Mouse (Mus musculus): ENCODE measurements around the gene Dennd2c. TPM values are rescaled to one million over a fixed set of nuclear protein-coding genes. Genes with fewer than 3 reads are reported as not detected.

Gene Dennd2c
- polyA plus RNA-seq (2015; fragmentation: Nextera tagmentation; extraction: Ambion mirVana), result 1.2 and 1.3 TPM in 2 replicates

DNA sequence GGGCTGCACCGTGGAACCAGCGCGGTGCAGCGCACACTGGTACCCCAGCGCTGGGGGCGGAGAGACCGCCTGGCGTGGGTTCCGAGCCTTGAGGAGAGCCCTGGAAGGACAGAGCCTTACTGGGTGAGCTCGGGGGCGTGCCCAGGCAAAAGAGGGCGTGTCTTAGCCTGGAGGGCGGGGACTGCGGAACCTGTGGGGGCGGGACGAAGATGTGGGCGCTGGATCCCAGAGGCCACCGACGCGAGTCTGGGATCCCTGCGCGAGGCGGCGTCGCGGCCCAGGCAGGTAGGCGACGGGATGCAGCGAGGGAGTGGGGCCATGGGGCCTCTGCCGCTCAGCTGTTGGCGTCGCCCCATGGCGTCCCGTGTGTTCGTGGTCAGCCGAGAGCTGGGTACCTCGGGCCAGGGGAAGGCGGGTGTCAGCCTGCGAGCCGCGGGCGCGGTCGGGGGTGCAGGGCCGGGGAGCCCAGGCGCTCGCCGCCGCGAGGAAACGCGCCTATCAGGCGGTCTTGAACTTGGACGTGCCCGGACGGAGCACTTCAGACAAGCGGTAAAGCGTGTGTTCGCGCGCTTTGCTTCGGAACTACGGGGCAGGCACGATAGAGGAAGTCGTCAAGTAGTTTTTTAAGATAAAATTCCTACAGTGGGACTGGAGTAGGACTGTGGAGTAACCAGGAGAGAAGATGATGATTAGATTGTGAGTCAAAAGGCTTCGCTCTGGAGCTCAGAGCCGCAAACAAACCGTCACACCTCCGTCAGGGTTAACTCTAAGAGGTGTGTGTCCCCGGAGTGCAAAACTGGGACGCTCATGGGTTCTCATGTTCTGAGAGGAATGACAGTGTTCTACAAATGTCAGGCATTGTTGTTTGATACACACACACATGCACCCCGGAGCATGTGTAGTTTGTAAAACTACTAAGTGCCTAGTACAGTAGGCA is at the start of gene Dennd2c:
Dennd2c (plus strand) TSS at position 151 of the 937 bp plus-strand sequence.
- Histone ChIP-seq H3K4me3 (peak within 1 kb of the TSS; percentile 78), H3K27ac (replicated peaks) (no peak within 1 kb of the TSS), H3K27me3 (peaks cover 21% of the 10 kb centered on the region)

DNA sequence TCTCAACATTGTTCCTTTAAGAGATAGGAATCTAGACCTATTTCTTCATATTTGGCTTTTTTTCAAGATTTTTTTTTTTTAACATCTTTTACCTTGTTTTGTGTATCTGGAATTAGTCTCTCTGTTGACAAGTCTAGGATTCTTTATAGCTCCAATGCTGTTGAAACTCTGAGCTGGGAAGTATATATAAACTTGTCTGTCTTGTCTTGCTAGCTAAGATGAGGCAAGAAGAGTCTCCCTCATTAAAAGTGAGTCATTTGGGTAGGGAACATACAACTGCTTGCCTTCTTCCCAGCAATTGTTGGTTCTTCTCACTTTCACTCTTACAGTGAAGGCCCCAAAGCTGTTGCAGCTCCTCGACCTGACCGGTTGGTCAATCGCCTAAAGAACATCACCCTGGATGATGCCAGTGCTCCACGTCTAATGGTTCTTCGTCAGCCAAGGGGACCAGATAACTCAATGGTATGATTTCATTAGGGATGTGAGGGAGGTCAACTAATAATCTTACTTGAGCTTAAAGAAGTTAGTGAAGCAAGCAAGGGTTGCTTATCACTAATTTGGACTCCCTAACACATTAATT is 46.3 kb upstream of the Dennd2c start:
- H3K9me3 ChIP-seq, result no peaks in the 10 kb centered on the region
- peaks cover 15% of the 10 kb centered on the region for H3K4me1 ChIP-seq (replicated peaks)
- H3K4me3 ChIP-seq, result no peak overlapping the region
- H3K9ac ChIP-seq, result no peak overlapping the region
- H3K27me3 ChIP-seq, result no peaks in the 10 kb centered on the region
- H3K36me3 ChIP-seq, result peaks cover 65% of the 10 kb centered on the region
- no peak for ATAC-seq (ENCODE audit: low FRiP score, low read depth)
- H3K27ac ChIP-seq (replicated peaks), result no peak overlapping the region
- 91% methylated on average over 5 of the region's 5 CpGs for WGBS
- H3K4me2 ChIP-seq, result no peak overlapping the region

More for the DNA sequence above, at the start of gene Dennd2c:
- peak within 1 kb of the TSS; percentile 99 for H3K4me2 ChIP-seq
- peaks cover 13% of the 10 kb centered on the region; the same call in 1 of the 2 replicates for H3K4me1 ChIP-seq (replicated peaks)
- WGBS, result 1% methylated on average over 68 of the region's 72 CpGs
- H3K36me3 ChIP-seq, result no peaks in the 10 kb centered on the region
- no peaks in the 10 kb centered on the region for H3K9me3 ChIP-seq
- H3K9ac ChIP-seq, result peak within 1 kb of the TSS; percentile 57
- peak; percentile 94 for ATAC-seq (ENCODE audit: low FRiP score, low read depth)

DNA sequence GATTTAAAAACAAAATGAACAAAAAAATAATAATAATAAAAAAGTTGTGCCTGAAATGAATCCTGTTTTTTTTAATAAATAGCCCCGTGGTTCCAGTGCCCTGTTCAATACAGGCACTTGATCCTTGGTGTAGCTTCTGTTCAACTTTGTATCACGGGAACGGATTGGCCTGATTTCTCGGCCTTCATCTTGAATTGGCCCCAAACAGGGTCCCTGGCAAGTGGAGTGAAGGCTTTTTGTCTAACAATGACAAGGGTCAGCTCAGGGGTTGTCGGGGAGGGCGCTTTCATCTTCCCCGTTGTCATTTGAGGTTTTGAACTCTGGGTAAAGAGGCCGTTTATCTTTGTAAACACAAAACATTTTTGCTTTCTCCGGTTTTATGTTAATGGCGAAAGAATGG is 44.7 kb upstream of the Dennd2c start:
- Histone ChIP-seq H3K36me3 (peaks cover 65% of the 10 kb centered on the region), H3K9ac (peak overlapping the region; percentile 25), H3K27ac (replicated peaks) (peak overlapping the region; percentile 94), H3K27me3 (no peaks in the 10 kb centered on the region), H3K4me1 (replicated peaks) (peaks cover 15% of the 10 kb centered on the region), H3K9me3 (no peaks in the 10 kb centered on the region), H3K4me3 (peak overlapping the region; percentile 84), H3K4me2 (peak overlapping the region; percentile 77)
- WGBS, result 1% methylated on average over 10 of the region's 10 CpGs
- ATAC-seq (ENCODE audit: low FRiP score, low read depth), result peak; percentile 72

DNA sequence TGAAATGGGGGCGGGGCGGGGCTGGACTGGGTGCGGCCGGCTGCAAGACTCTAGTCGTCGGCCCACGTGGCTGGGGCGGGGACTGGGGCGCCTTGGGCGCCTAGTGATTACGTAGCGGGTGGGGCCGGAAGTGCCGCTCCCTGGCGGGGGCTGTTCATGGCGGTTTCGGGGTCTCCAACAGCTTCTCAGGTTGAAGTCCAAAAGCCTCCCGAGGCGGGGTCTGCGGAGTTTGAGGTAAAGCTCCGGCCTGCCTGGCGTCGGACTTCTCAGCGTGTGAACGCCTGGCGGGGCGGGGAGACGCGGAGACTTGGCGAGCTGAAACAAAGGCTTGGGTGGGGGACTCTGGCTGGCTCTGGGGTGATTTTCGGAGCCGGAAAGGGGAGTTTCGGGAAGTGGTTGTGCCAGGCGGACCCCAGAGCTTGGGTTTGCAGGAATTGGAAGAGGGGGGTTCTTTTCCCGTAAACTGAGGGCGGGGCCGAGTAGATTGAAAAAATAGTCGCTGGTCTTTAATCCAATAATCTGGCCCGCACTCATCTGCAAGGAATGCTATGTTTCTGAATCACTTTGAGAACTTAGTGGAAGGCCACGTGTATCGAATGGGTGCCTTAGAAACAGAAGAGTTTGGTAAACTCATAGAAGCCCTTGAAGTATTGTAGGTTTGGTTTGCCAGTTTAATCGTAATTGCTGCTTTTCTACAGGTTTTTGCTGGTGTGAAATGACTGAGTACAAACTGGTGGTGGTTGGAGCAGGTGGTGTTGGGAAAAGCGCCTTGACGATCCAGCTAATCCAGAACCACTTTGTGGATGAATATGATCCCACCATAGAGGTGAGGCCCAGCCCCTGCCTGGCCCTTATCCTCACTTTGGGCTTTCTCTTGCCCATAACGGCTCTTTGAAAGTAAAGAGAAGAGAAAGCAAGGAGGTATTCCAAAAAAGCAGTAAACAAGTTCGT is 43.9 kb upstream of the Dennd2c start, which contains the start of gene Nras:
Nras (plus strand) TSS at position 79 of the 951 bp plus-strand sequence.
- Histone ChIP-seq H3K4me3 (peak within 1 kb of the TSS; percentile 84), H3K36me3 (peaks cover 67% of the 10 kb centered on the region), H3K4me2 (peak within 1 kb of the TSS; percentile 77), H3K4me1 (replicated peaks) (peaks cover 15% of the 10 kb centered on the region), H3K27me3 (no peaks in the 10 kb centered on the region), H3K27ac (replicated peaks) (peak within 1 kb of the TSS; percentile 94), H3K9me3 (no peaks in the 10 kb centered on the region), H3K9ac (peak within 1 kb of the TSS; percentile 85)
- ATAC-seq (ENCODE audit: low FRiP score, low read depth), result peak; percentile 99
- 3% methylated on average over 46 of the region's 46 CpGs for WGBS

DNA sequence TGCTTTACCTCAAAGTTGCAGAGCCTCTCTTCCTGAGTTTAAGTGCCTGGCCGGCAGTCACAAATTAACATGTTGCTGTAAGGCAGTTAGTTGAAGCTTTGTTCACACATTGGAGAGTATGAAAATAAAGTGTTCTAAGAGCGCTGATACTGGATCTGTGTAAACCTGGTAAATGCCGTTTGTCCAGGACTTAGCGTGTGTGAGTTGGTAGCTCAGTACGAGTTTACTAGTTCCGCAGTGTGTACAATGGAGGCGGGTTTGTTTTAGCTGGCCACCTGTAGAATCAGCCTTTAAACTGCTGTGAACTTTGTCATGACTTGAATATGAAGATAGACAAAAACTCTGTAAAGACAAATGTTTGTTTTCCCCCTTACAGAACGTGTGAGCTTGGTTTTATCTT is 35.5 kb upstream of the Dennd2c start:
- H3K4me3 ChIP-seq, result no peak overlapping the region
- no peak for ATAC-seq (ENCODE audit: low FRiP score, low read depth)
- H3K36me3 ChIP-seq, result peaks cover 50% of the 10 kb centered on the region
- H3K4me1 ChIP-seq (replicated peaks), result no peaks in the 10 kb centered on the region
- H3K9me3 ChIP-seq, result no peaks in the 10 kb centered on the region
- no peak overlapping the region for H3K27ac ChIP-seq (replicated peaks)
- no peaks in the 10 kb centered on the region for H3K27me3 ChIP-seq
- no peak overlapping the region for H3K4me2 ChIP-seq
- WGBS, result 92% methylated on average over 8 of the region's 8 CpGs
- no peak overlapping the region for H3K9ac ChIP-seq

DNA sequence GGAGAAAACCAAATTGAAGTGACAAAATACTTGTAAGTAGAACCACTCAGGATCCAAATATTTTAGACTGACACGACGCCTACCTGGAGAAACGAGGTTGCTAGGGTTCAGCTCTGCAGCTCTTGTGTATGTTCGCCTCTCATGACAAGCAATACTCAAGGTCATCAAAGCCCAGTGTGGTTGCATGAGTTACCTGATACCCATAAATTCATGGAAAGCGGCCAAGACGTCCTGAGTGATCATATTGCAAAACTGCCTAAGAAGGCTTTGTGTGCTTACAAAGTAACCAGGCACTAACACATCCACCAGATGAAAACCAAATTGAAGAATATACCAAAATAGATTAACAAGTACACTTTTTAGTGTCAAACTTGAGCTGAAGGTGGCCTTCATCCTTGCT is 33.4 kb upstream of the Dennd2c start:
- Histone ChIP-seq H3K4me2 (no peak overlapping the region), H3K27ac (replicated peaks) (no peak overlapping the region), H3K36me3 (peaks cover 30% of the 10 kb centered on the region), H3K9me3 (no peaks in the 10 kb centered on the region), H3K4me1 (replicated peaks) (no peaks in the 10 kb centered on the region), H3K9ac (no peak overlapping the region), H3K27me3 (no peaks in the 10 kb centered on the region), H3K4me3 (no peak overlapping the region)
- ATAC-seq (ENCODE audit: low FRiP score, low read depth), result no peak
- WGBS, result 93% methylated on average over 6 of the region's 6 CpGs

DNA sequence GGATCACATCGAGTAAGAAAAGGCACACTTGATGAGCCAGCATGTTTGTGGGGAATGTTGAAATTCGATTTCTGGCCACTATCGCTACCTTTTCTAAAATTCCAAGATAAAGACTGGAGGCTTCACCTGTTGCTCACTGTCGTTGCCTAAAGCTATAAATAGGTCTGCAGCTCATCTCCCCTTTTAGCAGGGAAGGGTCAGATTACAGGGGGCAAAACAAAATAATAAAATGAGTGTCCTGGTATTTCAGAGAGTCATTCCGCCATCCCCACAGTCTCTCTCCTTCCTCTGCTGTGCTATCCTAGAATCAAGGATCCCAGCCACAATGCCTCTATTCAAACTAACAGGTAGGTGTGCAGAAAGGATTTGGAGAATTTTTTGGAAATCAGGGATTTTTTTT is 28.6 kb upstream of the Dennd2c start, which contains the start of gene Ampd1:
Ampd1 (plus strand) TSS at position 244 of the 400 bp plus-strand sequence.
- H3K36me3 ChIP-seq, result peaks cover 6% of the 10 kb centered on the region
- no peaks in the 10 kb centered on the region for H3K27me3 ChIP-seq
- no peak within 1 kb of the TSS for H3K9ac ChIP-seq
- no peaks in the 10 kb centered on the region for H3K9me3 ChIP-seq
- 77% methylated on average over 5 of the region's 5 CpGs for WGBS
- no peaks in the 10 kb centered on the region for H3K4me1 ChIP-seq (replicated peaks)
- H3K27ac ChIP-seq (replicated peaks), result no peak within 1 kb of the TSS
- no peak within 1 kb of the TSS for H3K4me2 ChIP-seq
- ATAC-seq (ENCODE audit: low FRiP score, low read depth), result no peak
- H3K4me3 ChIP-seq, result no peak within 1 kb of the TSS

DNA sequence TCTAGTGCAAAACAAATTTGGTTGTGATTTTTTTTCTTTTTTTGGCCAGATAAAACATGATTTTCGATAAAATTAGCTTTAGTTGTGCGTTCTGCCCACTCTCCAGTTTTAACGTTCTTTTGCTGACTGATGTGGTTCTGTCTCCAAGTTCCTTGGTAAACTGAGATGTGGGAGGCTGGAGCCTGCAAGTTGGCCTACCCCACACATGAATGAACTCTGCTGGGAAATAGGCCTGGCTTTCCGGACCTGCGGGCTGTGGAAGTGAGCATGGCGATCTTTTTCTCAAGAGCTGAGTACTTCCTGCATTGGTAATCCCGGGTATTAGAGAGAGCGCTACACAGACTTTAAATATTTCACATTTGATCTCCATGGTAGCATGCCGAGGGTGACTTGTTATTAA is 26.5 kb upstream of the Dennd2c start:
- WGBS, result 91% methylated on average over 9 of the region's 9 CpGs
- no peak overlapping the region for H3K9ac ChIP-seq
- no peak overlapping the region for H3K4me2 ChIP-seq
- no peak for ATAC-seq (ENCODE audit: low FRiP score, low read depth)
- no peaks in the 10 kb centered on the region for H3K27me3 ChIP-seq
- H3K4me1 ChIP-seq (replicated peaks), result no peaks in the 10 kb centered on the region
- no peaks in the 10 kb centered on the region for H3K9me3 ChIP-seq
- H3K27ac ChIP-seq (replicated peaks), result no peak overlapping the region
- no peaks in the 10 kb centered on the region for H3K36me3 ChIP-seq
- H3K4me3 ChIP-seq, result no peak overlapping the region

DNA sequence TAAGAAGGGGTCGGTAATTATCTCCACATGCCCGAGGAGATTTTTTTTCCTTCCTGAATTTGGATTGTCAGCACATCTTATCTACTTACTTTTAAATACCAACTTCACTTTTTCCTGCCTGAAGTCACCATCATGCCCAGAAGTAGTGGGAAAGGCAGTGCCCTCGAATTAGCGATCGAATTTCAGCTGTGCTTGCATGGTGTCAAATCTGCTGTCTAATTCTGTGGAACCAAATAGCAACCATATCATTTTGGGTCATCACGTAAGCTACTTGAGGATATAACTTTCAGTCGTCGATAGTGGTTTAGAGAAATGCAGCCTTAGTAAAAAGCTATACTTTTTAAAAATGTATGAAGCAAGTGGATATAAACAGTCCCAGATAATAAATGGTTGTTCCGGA is 25.9 kb upstream of the Dennd2c start:
- H3K4me3 ChIP-seq, result no peak overlapping the region
- no peak overlapping the region for H3K27ac ChIP-seq (replicated peaks)
- ATAC-seq (ENCODE audit: low FRiP score, low read depth), result no peak
- H3K9ac ChIP-seq, result no peak overlapping the region
- WGBS, result 90% methylated on average over 9 of the region's 9 CpGs
- H3K27me3 ChIP-seq, result no peaks in the 10 kb centered on the region
- no peaks in the 10 kb centered on the region for H3K9me3 ChIP-seq
- H3K4me1 ChIP-seq (replicated peaks), result no peaks in the 10 kb centered on the region
- no peaks in the 10 kb centered on the region for H3K36me3 ChIP-seq
- no peak overlapping the region for H3K4me2 ChIP-seq

DNA sequence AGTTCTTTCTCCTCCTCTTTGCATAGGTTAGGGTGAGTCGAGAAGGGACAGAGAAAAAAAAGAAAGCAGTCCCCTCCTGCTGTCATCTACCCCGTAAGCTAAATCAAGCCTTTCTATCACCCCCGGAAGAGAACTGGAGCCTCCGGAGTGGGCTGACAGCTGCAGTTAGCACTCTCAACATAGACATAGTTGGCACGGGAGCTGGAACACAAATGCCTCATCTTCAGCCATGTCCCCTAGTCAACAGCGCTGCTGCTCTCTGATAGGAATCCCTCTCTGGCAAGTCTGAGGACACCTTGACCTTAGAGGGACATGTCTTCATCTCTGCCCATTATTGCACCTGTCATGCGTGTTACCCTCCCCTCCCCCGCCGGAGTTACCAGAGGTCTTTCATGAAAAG is 23.1 kb upstream of the Dennd2c start:
- H3K4me3 ChIP-seq, result no peak overlapping the region
- no peak overlapping the region for H3K9ac ChIP-seq
- H3K4me2 ChIP-seq, result no peak overlapping the region
- no peak overlapping the region for H3K27ac ChIP-seq (replicated peaks)
- no peak for ATAC-seq (ENCODE audit: low FRiP score, low read depth)
- no peaks in the 10 kb centered on the region for H3K9me3 ChIP-seq
- no peaks in the 10 kb centered on the region for H3K4me1 ChIP-seq (replicated peaks)
- no peaks in the 10 kb centered on the region for H3K36me3 ChIP-seq
- H3K27me3 ChIP-seq, result no peaks in the 10 kb centered on the region
- WGBS, result 83% methylated on average over 9 of the region's 9 CpGs

DNA sequence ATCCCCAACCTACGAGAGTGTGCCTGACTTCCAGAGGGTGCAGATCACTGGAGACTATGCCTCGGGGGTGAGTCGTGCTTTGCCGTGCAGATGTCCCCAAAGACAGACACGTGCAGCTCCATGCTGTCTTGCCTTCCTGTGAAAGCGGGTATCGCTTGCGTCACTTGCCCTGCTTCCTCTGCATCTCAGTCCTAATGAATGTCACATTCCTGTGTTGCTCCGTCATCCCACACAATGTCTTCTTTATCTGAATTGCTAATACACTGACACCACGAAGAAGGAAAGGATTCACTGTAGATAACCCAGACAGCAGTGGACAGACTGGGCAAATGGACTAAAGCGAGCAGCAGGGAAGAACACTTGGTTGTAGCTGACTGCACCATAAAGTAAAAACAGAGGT is 21.4 kb upstream of the Dennd2c start:
- WGBS, result 47% methylated on average over 11 of the region's 11 CpGs
- Histone ChIP-seq H3K36me3 (no peaks in the 10 kb centered on the region), H3K27ac (replicated peaks) (no peak overlapping the region), H3K4me3 (no peak overlapping the region), H3K4me1 (replicated peaks) (no peaks in the 10 kb centered on the region), H3K27me3 (no peaks in the 10 kb centered on the region), H3K4me2 (no peak overlapping the region), H3K9ac (no peak overlapping the region), H3K9me3 (no peaks in the 10 kb centered on the region)
- ATAC-seq (ENCODE audit: low FRiP score, low read depth), result no peak

Data from hindbrain, embryonic 15.5 days (tissue).